Mouse (Mus musculus) forebrain, embryonic 16.5 days (tissue): ENCODE measurements around the gene Ccdc152. TPM values are rescaled to one million over a fixed set of nuclear protein-coding genes. Genes with fewer than 3 reads are reported as not detected.
"Not testable (repeated sequence)": the region's sequence is repeated elsewhere in the genome, so short reads cannot be mapped to it uniquely, and the experiment has no call there.

Experiments
- ATAC-seq: fragments of 200-750 bp; cut with Nextera tagmentation; 2 replicates; pipeline ENCODE4 v1.8.0; 2017; ENCODE audit warnings: mild to moderate bottlenecking, moderate library complexity
- H3K27ac ChIP-seq: fragments of 300-500 bp; sonication (generic); 2 replicates; pipeline ENCODE4 v1.5.1; 2014; ENCODE audit warnings: low read length, control low read depth
- H3K27me3 ChIP-seq: fragments of 300-500 bp; sonication (generic); replicated peaks from 2 replicates; pipeline ENCODE4 v1.6.1; 2014; ENCODE audit warnings: low read length; ENCODE audit not compliant: control insufficient read depth, insufficient read depth
- H3K36me3 ChIP-seq: fragments of 300-500 bp; sonication (generic); 2 replicates; pipeline ENCODE4 v1.6.1; 2014; ENCODE audit not compliant: control insufficient read depth, insufficient read depth
- H3K4me1 ChIP-seq: fragments of 300-500 bp; sonication (generic); replicated peaks from 2 replicates; pipeline ENCODE4 v1.6.1; 2014; ENCODE audit warnings: low read length; ENCODE audit not compliant: control insufficient read depth, insufficient read depth
- H3K4me2 ChIP-seq: fragments of 300-500 bp; sonication (generic); 2 replicates; pipeline ENCODE4 v1.6.1; 2014; ENCODE audit warnings: mild to moderate bottlenecking, low read length, control low read depth
- H3K4me3 ChIP-seq: fragments of 300-500 bp; sonication (generic); replicated peaks from 2 replicates; pipeline ENCODE4 v1.5.1; 2014; ENCODE audit warnings: mild to moderate bottlenecking, low read length, control low read depth
- H3K9ac ChIP-seq: fragments of 300-500 bp; sonication (generic); replicated peaks from 2 replicates; pipeline ENCODE4 v1.6.1; 2014; ENCODE audit warnings: low read depth, low read length, control low read depth
- H3K9me3 ChIP-seq: fragments of 300-500 bp; sonication (generic); 2 replicates; pipeline ENCODE4 v1.6.1; 2016; ENCODE audit warnings: low read length; ENCODE audit not compliant: control insufficient read depth
- WGBS: fragments of 180-500 bp; shearing (Covaris S2); extraction: QIAGEN DNeasy Blood & Tissue Kit; methylation state at CpG from one replicate; pipeline ENCODE4 v1.1.7; 2014; 5-methylcytosine and 5-hydroxymethylcytosine counted together
- polyA plus RNA-seq: library from polyadenylated mRNA; unstranded; fragments of >200 nt; fragmentation: Nextera tagmentation; extraction: Ambion mirVana; gene quantifications from 2 replicates; pipeline ENCODE4 v1.2.1, GENCODE M21; 2015

Gene Ccdc152
- polyA plus RNA-seq, 1 experiment from 2014 or later: not detected

GRCm38 (mm10) chr15:3268247-3268646, 35.1 kb downstream of the Ccdc152 start, which contains the start of gene Selenop:
Selenop (plus strand) TSS chr15:3268547.
- no peak within 1 kb of the TSS for H3K4me3 ChIP-seq
- no peak within 1 kb of the TSS for H3K27ac ChIP-seq
- no peak within 1 kb of the TSS for H3K4me2 ChIP-seq
- no peak for ATAC-seq
- no peaks in the 10 kb centered on the region for H3K27me3 ChIP-seq
- no peaks in the 10 kb centered on the region for H3K36me3 ChIP-seq
- peaks cover 4% of the 10 kb centered on the region; the same call in 1 of the 2 replicates for H3K4me1 ChIP-seq
- no peak within 1 kb of the TSS for H3K9ac ChIP-seq
- 62% methylated on average over 6 of the region's 6 CpGs for WGBS
- H3K9me3 ChIP-seq: no peaks in the 10 kb centered on the region

- Histone ChIP-seq H3K27me3 (no peaks in the 10 kb centered on the region), H3K4me2 (no peak overlapping the region), H3K4me1 (no peaks in the 10 kb centered on the region), H3K9me3 (no peaks in the 10 kb centered on the region), H3K4me3 (no peak overlapping the region), H3K27ac (no peak overlapping the region), H3K9ac (no peak overlapping the region), H3K36me3 (no peaks in the 10 kb centered on the region)
- 88% methylated on average over 1 of the region's 1 CpGs for WGBS
- ATAC-seq: no peak
These were observed 38.5 kb downstream of the Ccdc152 start for GRCm38 (mm10) chr15:3264828-3265227.

- Histone ChIP-seq H3K27ac (no peak overlapping the region), H3K36me3 (no peaks in the 10 kb centered on the region), H3K4me3 (no peak overlapping the region), H3K4me1 (no peaks in the 10 kb centered on the region), H3K9ac (no peak overlapping the region), H3K9me3 (no peaks in the 10 kb centered on the region), H3K4me2 (no peak overlapping the region), H3K27me3 (no peaks in the 10 kb centered on the region)
- 98% methylated on average over 4 of the region's 4 CpGs for WGBS
- ATAC-seq: no peak
These were observed 39.0 kb downstream of the Ccdc152 start for GRCm38 (mm10) chr15:3264293-3264692.

- Histone ChIP-seq H3K4me1 (no peaks in the 10 kb centered on the region), H3K27ac (no peak overlapping the region), H3K4me2 (no peak overlapping the region), H3K27me3 (no peaks in the 10 kb centered on the region), H3K4me3 (no peak overlapping the region), H3K9me3 (no peaks in the 10 kb centered on the region), H3K36me3 (no peaks in the 10 kb centered on the region), H3K9ac (no peak overlapping the region)
- ATAC-seq: no peak
- 74% methylated on average over 3 of the region's 3 CpGs for WGBS
These were observed 40.4 kb downstream of the Ccdc152 start for GRCm38 (mm10) chr15:3262883-3263282.

- WGBS: 93% methylated on average over 4 of the region's 4 CpGs
- no peaks in the 10 kb centered on the region for H3K36me3 ChIP-seq
- no peaks in the 10 kb centered on the region for H3K9me3 ChIP-seq
- no peak overlapping the region for H3K4me2 ChIP-seq
- H3K27ac ChIP-seq: no peak overlapping the region
- H3K9ac ChIP-seq: no peak overlapping the region
- no peaks in the 10 kb centered on the region for H3K27me3 ChIP-seq
- ATAC-seq: no peak
- no peaks in the 10 kb centered on the region for H3K4me1 ChIP-seq
- no peak overlapping the region for H3K4me3 ChIP-seq
These were observed 43.0 kb downstream of the Ccdc152 start for GRCm38 (mm10) chr15:3260309-3260708.

- H3K9me3 ChIP-seq: no peaks in the 10 kb centered on the region
- no peak overlapping the region for H3K27ac ChIP-seq
- H3K36me3 ChIP-seq: no peaks in the 10 kb centered on the region
- H3K9ac ChIP-seq: no peak overlapping the region
- H3K4me2 ChIP-seq: no peak overlapping the region
- H3K4me1 ChIP-seq: no peaks in the 10 kb centered on the region
- no peak for ATAC-seq
- H3K4me3 ChIP-seq: no peak overlapping the region
- H3K27me3 ChIP-seq: no peaks in the 10 kb centered on the region
- 78% methylated on average over 1 of the region's 1 CpGs for WGBS
These were observed 44.3 kb downstream of the Ccdc152 start for GRCm38 (mm10) chr15:3259025-3259424.

GRCm38 (mm10) chr15:3251718-3252067, 51.6 kb downstream of the Ccdc152 start:
- Histone ChIP-seq H3K9me3 (no peaks in the 10 kb centered on the region), H3K27me3 (no peaks in the 10 kb centered on the region), H3K4me1 (no peaks in the 10 kb centered on the region), H3K4me3 (no peak overlapping the region), H3K4me2 (no peak overlapping the region), H3K9ac (no peak overlapping the region), H3K27ac (no peak overlapping the region), H3K36me3 (no peaks in the 10 kb centered on the region)
- no peak for ATAC-seq

GRCm38 (mm10) chr15:3251031-3251717, 52.2 kb downstream of the Ccdc152 start:
- no peaks in the 10 kb centered on the region for H3K4me1 ChIP-seq
- ATAC-seq: no peak
- no peak overlapping the region for H3K9ac ChIP-seq
- no peak overlapping the region for H3K27ac ChIP-seq
- no peaks in the 10 kb centered on the region for H3K36me3 ChIP-seq
- H3K4me2 ChIP-seq: no peak overlapping the region
- no peaks in the 10 kb centered on the region for H3K27me3 ChIP-seq
- no peak overlapping the region for H3K4me3 ChIP-seq
- H3K9me3 ChIP-seq: no peaks in the 10 kb centered on the region
- WGBS: 86% methylated on average over 3 of the region's 3 CpGs

- no peak overlapping the region for H3K4me3 ChIP-seq
- no peak for ATAC-seq
- H3K9ac ChIP-seq: no peak overlapping the region
- H3K4me2 ChIP-seq: no peak overlapping the region
- no peaks in the 10 kb centered on the region for H3K9me3 ChIP-seq
- no peak overlapping the region for H3K27ac ChIP-seq
- WGBS: 89% methylated on average over 2 of the region's 2 CpGs
- no peaks in the 10 kb centered on the region for H3K36me3 ChIP-seq
- H3K27me3 ChIP-seq: no peaks in the 10 kb centered on the region
- H3K4me1 ChIP-seq: no peaks in the 10 kb centered on the region
These were observed 52.7 kb downstream of the Ccdc152 start for GRCm38 (mm10) chr15:3250620-3251019.

GRCm38 (mm10) chr15:3245036-3245435, 58.3 kb downstream of the Ccdc152 start:
- not testable (repeated sequence) for ATAC-seq, H3K9ac ChIP-seq, H3K36me3 ChIP-seq, H3K9me3 ChIP-seq, H3K27ac ChIP-seq, H3K4me2 ChIP-seq, H3K4me1 ChIP-seq, H3K4me3 ChIP-seq, H3K27me3 ChIP-seq
- 83% methylated on average over 10 of the region's 10 CpGs for WGBS
